Mouse (Mus musculus): ENCODE measurements around the gene Cnst.

Gene Cnst

DNA sequence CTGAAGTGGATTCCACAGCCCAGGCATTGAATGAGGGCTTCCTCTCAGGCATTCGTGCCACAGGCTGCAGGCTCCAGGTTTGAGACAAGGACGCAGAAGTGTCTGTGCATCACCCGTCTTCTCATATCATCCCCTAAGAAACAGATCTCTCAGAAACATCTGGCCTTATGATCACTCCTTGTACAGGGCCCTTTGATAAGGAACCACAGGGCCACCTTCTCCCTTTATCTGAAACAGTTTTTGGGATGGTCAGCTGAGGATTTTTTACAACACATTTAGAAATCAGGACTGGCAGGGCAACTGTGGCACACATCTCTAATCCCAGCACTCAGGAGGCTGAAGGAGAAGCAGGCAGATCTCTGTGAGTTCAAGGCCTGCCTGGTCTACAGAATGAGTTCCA is 103.2 kb downstream of the Cnst start:
- no peak for DNase-seq

- no peak for DNase-seq
These were observed 104.1 kb downstream of the Cnst start for GRCm38 (mm10) chr1:179650284-179650683.

DNA sequence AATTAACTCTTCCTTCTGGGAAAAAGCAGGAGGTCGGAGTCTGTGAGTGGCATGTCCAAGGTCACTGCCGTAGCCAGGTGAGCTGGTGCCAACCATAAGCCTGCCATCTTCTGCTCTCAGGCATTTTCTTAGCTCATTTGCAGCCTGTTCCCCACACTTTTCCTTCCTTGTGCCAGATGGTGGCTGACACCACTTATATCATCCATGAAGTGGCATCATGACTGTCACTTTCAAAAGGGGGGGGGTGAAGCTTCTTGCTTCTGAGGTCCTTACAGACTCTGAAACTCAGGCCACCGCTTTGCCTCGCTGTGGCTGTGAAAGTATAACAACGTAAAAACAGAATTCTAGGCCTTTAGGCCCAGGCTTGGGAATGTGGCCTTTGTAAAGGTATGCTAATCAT is 105.1 kb downstream of the Cnst start:
- no peak for DNase-seq

DNA sequence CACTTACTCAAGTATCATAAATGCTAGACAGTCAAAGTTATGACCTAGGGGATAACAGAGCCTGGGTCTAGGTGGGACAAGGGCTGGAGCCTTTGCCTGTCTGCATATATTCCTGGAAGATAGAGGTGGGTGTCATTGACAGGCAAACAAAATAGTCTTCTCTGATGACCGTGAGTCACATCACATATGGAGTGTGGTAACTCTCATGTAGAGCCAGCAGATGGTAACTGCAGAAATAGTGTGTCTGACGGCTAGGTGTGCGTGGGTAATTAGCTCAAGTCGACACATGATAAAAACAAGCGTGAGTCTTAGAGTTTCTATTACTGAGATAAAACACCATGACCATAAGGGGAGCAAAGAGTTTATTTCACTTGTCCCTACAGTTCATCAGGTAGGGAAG is 116.9 kb downstream of the Cnst start:
- DNase-seq: no peak

GRCm38 (mm10) chr1:179664309-179664930 is 118.2 kb downstream of the Cnst start:
- no peak for DNase-seq

DNA sequence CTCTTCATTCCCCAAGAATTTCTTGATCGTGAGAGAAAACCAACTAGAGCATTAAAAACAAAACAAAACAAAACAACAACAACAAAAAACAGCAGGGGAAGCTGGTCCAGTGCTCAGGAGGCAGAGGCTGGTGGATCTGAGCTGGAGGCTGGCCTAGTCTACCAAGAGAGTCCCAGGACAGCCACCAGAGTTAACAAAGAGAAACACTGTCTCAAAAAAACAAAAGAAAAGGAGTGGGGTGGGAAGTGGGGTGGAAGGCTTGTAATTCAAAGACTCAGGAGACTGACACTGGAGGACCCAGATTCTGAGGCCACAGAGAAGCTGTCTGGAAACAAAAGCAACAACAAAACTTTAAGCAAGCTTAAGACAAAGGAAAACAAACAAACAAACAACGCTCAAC is 120.8 kb downstream of the Cnst start:
- no peak for DNase-seq

GRCm38 (mm10) chr1:179667450-179667849 is 121.3 kb downstream of the Cnst start:
- DNase-seq: no peak

- DNase-seq: peak; percentile 80
These were observed 122.0 kb downstream of the Cnst start, which contains the start of gene Sccpdh for GRCm38 (mm10) chr1:179668013-179668805. TSS of gene Sccpdh (plus strand) at chr1:179668210.

GRCm38 (mm10) chr1:179668836-179669537 is 122.8 kb downstream of the Cnst start:
- no peak for DNase-seq

DNA sequence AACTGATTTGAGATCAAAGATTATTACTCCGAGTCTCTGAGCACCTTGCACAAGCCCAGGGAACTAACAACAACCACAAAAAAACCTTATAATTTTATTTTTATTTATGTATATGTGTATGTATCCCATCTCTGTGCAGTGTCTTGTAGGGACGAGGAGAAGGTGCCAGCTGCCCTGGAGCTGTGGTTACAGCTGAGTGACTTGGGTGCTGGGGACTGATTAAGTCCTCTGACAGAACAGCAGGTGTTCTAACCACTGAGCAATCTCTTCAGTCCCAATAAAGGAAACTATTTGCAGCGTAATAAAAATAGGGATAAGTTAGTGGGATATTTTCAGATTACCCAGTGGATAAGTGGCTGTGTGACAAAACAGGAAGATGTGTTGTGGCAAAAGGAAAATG is 128.2 kb downstream of the Cnst start:
- no peak for DNase-seq

GRCm38 (mm10) chr1:179677031-179677430 is 130.9 kb downstream of the Cnst start:
- no peak for DNase-seq
